Mouse (Mus musculus): ENCODE measurements around the gene Rin1.

DNA sequence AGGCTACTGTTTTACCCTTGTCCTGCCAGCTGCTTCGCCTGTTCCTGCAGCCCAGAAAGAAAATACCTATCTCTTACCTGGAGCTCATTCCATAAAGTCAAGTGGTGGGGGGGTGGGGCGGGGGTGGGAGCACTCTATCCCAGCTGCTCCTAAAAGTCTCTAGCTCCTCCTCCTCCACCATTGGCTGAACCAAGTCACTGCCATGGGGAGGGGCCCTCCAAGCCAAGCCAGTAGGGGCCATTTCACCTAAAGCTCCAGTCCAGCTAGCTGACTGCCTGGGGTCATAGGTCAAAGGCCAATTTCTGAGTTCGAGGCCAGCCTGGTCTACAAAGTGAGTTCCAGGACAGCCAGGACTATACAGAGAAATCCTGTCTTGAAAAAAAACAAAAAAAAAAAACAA is 17.6 kb upstream of the Rin1 start:
- no peak for TF ChIP-seq EP300 (IDR thresholded peaks at IDR 0.05; ENCODE audit: low read depth)
- TF ChIP-seq CTCF (IDR thresholded peaks at IDR 0.05; ENCODE audit: low read depth) = no peak
